Mouse (Mus musculus): ENCODE results near the gene Zfp664.
A peak's percentile ranks its signal among the peaks of the same experiment; 100 is the strongest.

Gene Zfp664

GRCm38 (mm10) chr5:124873096-124873495 is 10.6 kb downstream of the Zfp664 start:
- DNase-seq: no peak

- no peak for DNase-seq
These were observed 11.6 kb downstream of the Zfp664 start for GRCm38 (mm10) chr5:124873890-124874601.

GRCm38 (mm10) chr5:124879251-124879650 is 16.8 kb downstream of the Zfp664 start:
- no peak for DNase-seq

- peak; percentile 64 for DNase-seq
These were observed 17.3 kb downstream of the Zfp664 start for GRCm38 (mm10) chr5:124879801-124880200.

GRCm38 (mm10) chr5:124883877-124884276 is 21.4 kb downstream of the Zfp664 start:
- peak; percentile 78 for DNase-seq

- DNase-seq: no peak
These were observed 26.2 kb downstream of the Zfp664 start for GRCm38 (mm10) chr5:124888661-124889060.

GRCm38 (mm10) chr5:124891921-124892370 is 29.5 kb downstream of the Zfp664 start:
- DNase-seq: no peak

- DNase-seq: no peak
These were observed 33.6 kb downstream of the Zfp664 start for GRCm38 (mm10) chr5:124896135-124896534.

GRCm38 (mm10) chr5:124899945-124900631 is 37.6 kb downstream of the Zfp664 start:
- peak; percentile 65 for DNase-seq

- no peak for DNase-seq
These were observed 38.4 kb downstream of the Zfp664 start for GRCm38 (mm10) chr5:124900738-124901490.

GRCm38 (mm10) chr5:124901675-124902074 is 39.2 kb downstream of the Zfp664 start:
- peak; percentile 72 for DNase-seq

GRCm38 (mm10) chr5:124902195-124902594 is 39.7 kb downstream of the Zfp664 start:
- no peak for DNase-seq

GRCm38 (mm10) chr5:124903852-124904251 is 41.4 kb downstream of the Zfp664 start:
- DNase-seq: no peak

- DNase-seq: no peak
These were observed 44.4 kb downstream of the Zfp664 start for GRCm38 (mm10) chr5:124906890-124907289.

- DNase-seq: peak; percentile 58
These were observed 46.4 kb downstream of the Zfp664 start for GRCm38 (mm10) chr5:124908860-124909259.

GRCm38 (mm10) chr5:124912276-124912675 is 49.8 kb downstream of the Zfp664 start:
- no peak for DNase-seq

- no peak for DNase-seq
These were observed 50.7 kb downstream of the Zfp664 start for GRCm38 (mm10) chr5:124912946-124913933.

- DNase-seq: no peak
These were observed 57.3 kb downstream of the Zfp664 start for GRCm38 (mm10) chr5:124919798-124920197.

GRCm38 (mm10) chr5:124921410-124921809 is 58.9 kb downstream of the Zfp664 start:
- DNase-seq: no peak

GRCm38 (mm10) chr5:124922356-124923352 is 60.2 kb downstream of the Zfp664 start:
- no peak for DNase-seq
